Mouse (Mus musculus) limb, embryonic 11.5 days (tissue): ENCODE results near the gene Bend3. TPM values are rescaled to one million over a fixed set of nuclear protein-coding genes. Genes with fewer than 3 reads are reported as not detected.

ENCODE experiments used
- ATAC-seq: fragments of 200-750 bp; cut with Nextera tagmentation; 2 replicates; pipeline ENCODE4 v1.8.0; 2017; ENCODE audit warnings: low read depth; ENCODE audit not compliant: insufficient number of reproducible peaks, low FRiP score, low TSS enrichment
- DNase-seq: peaks from one replicate; pipeline ENCODE4 v3.0.0-alpha.2; 2015; ENCODE audit warnings: low spot score
- H3K27ac ChIP-seq: fragments of 300-500 bp; sonication (generic); replicated peaks from 2 replicates; pipeline ENCODE4 v1.5.1; 2014; ENCODE audit warnings: low read depth, mild to moderate bottlenecking, low read length
- H3K27me3 ChIP-seq: fragments of 300-500 bp; sonication (generic); 2 replicates; pipeline ENCODE4 v1.6.1; 2014; ENCODE audit warnings: mild to moderate bottlenecking, low read length, mixed read lengths; ENCODE audit not compliant: control insufficient read depth, insufficient read depth
- H3K36me3 ChIP-seq: fragments of 300-500 bp; sonication (generic); 2 replicates; pipeline ENCODE4 v1.6.1; 2014; ENCODE audit warnings: mild to moderate bottlenecking, low read length, moderate library complexity, mixed read lengths; ENCODE audit not compliant: control insufficient read depth, insufficient read depth
- H3K4me1 ChIP-seq: fragments of 300-500 bp; sonication (generic); 2 replicates; pipeline ENCODE4 v1.6.1; 2014; ENCODE audit warnings: low read length, mixed read lengths; ENCODE audit not compliant: control insufficient read depth, insufficient read depth
- H3K4me2 ChIP-seq: fragments of 300-500 bp; sonication (generic); 2 replicates; pipeline ENCODE4 v1.6.1; 2014; ENCODE audit warnings: low read depth, mild to moderate bottlenecking, moderate library complexity; ENCODE audit not compliant: severe bottlenecking
- H3K4me3 ChIP-seq: fragments of 300-500 bp; sonication (generic); 2 replicates; pipeline ENCODE4 v1.5.1; 2014; ENCODE audit warnings: low read depth, low read length
- H3K9ac ChIP-seq: fragments of 300-500 bp; sonication (generic); 2 replicates; pipeline ENCODE4 v1.6.1; 2014; ENCODE audit warnings: mild to moderate bottlenecking, low read length
- H3K9me3 ChIP-seq: fragments of 300-500 bp; sonication (generic); 2 replicates; pipeline ENCODE4 v1.6.1; 2016; ENCODE audit warnings: low read length; ENCODE audit not compliant: control insufficient read depth
- WGBS: fragments of 180-500 bp; shearing (Covaris S2); extraction: QIAGEN DNeasy Blood & Tissue Kit; methylation state at CpG from one replicate; pipeline ENCODE4 v1.1.7; 2014; 5-methylcytosine and 5-hydroxymethylcytosine counted together
- polyA plus RNA-seq: library from polyadenylated mRNA; unstranded; fragments of >200 nt; fragmentation: Nextera tagmentation; extraction: Ambion mirVana; gene quantifications from 2 replicates; pipeline ENCODE4 v1.2.1, GENCODE M21; 2014

Bend3 gene
- 8.4 and 8.5 TPM in 2 replicates for polyA plus RNA-seq

- Histone ChIP-seq H3K4me3 (peak within 1 kb of the TSS; percentile 78), H3K27ac (peak within 1 kb of the TSS; percentile 92), H3K4me1 (peaks cover 23% of the 10 kb centered on the region), H3K27me3 (no peaks in the 10 kb centered on the region), H3K9ac (peak within 1 kb of the TSS; percentile 92), H3K9me3 (no peaks in the 10 kb centered on the region), H3K4me2 (peak within 1 kb of the TSS; percentile 81), H3K36me3 (no peaks in the 10 kb centered on the region)
- ATAC-seq: peak; percentile 55
- peak; percentile 79 for DNase-seq
- under 1% methylated on average over 62 of the region's 101 CpGs for WGBS
Measured at GRCm38 (mm10) chr10:43478751-43479435, at the start of gene Bend3. Gene Bend3 (plus strand): TSS chr10:43478831.

DNA sequence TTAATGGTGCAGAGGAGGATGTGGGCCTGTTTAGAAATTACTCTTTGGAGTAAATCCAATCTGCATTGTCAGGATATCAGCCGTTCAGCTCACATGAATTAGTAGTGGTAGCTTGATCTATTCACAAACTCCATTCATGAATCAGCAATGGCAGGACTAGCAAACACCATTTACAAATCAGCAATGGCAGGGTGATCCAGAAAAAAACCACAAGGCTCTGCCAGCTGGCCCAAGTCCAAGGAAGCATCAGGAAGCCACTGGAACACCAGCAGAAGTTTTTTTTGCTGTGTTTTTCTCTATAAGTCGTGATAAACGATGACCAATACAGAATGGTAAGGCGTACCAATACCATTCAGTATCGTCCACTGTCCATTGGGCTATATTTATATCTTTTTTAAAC, 48.0 kb upstream of the Bend3 start:
- H3K36me3 ChIP-seq: no peaks in the 10 kb centered on the region
- no peak overlapping the region for H3K4me3 ChIP-seq
- WGBS: 94% methylated on average over 5 of the region's 5 CpGs

GRCm38 (mm10) chr10:43434326-43434725, 44.3 kb upstream of the Bend3 start:
- no peak overlapping the region for H3K4me3 ChIP-seq
- H3K27me3 ChIP-seq: no peaks in the 10 kb centered on the region
- DNase-seq: no peak
- no peak overlapping the region for H3K4me2 ChIP-seq
- no peaks in the 10 kb centered on the region for H3K36me3 ChIP-seq
- WGBS: 95% methylated on average over 4 of the region's 4 CpGs
- peaks cover 3% of the 10 kb centered on the region; the same call in 1 of the 2 replicates for H3K9me3 ChIP-seq
- H3K4me1 ChIP-seq: peaks cover 4% of the 10 kb centered on the region
- no peak overlapping the region for H3K9ac ChIP-seq
- no peak overlapping the region for H3K27ac ChIP-seq
- ATAC-seq: no peak

More for the DNA sequence above, 48.0 kb upstream of the Bend3 start:
- H3K9ac ChIP-seq: no peak overlapping the region
- DNase-seq (no peak), ATAC-seq (no peak)
- no peaks in the 10 kb centered on the region for H3K4me1 ChIP-seq
- H3K9me3 ChIP-seq: peaks cover 3% of the 10 kb centered on the region; the same call in 1 of the 2 replicates
- no peak overlapping the region for H3K27ac ChIP-seq
- no peaks in the 10 kb centered on the region for H3K27me3 ChIP-seq
- H3K4me2 ChIP-seq: no peak overlapping the region

DNA sequence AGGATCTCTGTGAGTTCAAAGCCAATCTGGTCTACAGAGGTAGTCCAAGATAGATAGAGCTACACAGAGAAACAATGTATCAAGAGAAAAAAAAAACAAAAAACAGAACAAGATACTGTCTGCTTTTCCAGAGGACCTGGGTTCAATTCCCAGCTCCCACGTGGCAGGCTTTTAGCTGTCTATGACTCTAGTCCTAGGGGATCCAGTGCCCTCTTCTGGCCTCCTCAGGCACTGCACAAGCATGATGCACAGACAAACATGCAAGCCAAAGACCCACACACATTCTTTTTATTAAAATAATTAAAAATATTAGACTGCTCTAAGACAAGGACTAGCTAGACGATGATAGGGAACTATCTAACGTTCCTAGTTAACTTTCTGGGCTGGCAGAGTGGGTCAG, 42.9 kb upstream of the Bend3 start:
- Histone ChIP-seq H3K36me3 (no peaks in the 10 kb centered on the region), H3K4me2 (no peak overlapping the region), H3K9ac (no peak overlapping the region), H3K27me3 (no peaks in the 10 kb centered on the region), H3K27ac (no peak overlapping the region), H3K4me1 (peaks cover 13% of the 10 kb centered on the region), H3K9me3 (peaks cover 3% of the 10 kb centered on the region; the same call in 1 of the 2 replicates), H3K4me3 (no peak overlapping the region)
- 89% methylated on average over 3 of the region's 3 CpGs for WGBS
- DNase-seq: no peak
- ATAC-seq: no peak

DNA sequence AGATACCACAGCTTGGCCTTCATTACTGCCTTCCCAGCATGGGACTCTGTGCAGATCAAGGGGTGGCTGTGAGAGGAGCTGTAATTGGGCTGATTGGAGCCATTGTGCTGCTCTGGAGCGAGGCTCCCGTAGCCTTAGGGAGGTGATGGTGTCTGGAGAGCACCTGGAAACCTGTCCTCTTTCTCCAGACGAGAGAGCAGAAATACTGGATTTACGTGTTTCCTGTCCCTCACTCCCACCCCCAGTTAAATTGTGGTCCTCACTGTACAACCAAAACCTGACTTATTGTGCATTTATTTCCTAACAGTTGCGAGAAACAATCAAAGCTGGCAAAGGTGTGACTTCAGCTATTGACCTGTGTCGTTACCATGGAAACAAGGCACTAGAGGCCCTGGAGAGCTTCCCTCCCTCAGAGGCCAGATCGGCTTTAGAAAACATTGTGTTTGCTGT, 39.1 kb upstream of the Bend3 start:
- peak overlapping the region; percentile 61 for H3K27ac ChIP-seq
- H3K27me3 ChIP-seq: no peaks in the 10 kb centered on the region
- no peak overlapping the region; the same call in 1 of the 2 replicates for H3K4me2 ChIP-seq
- peaks cover 3% of the 10 kb centered on the region; the same call in 1 of the 2 replicates for H3K9me3 ChIP-seq
- peaks cover 17% of the 10 kb centered on the region for H3K4me1 ChIP-seq
- no peaks in the 10 kb centered on the region for H3K36me3 ChIP-seq
- 3% methylated on average over 7 of the region's 7 CpGs for WGBS
- ATAC-seq (peak; percentile 62; the same call in 1 of the 2 replicates), DNase-seq (peak; percentile 67)
- H3K4me3 ChIP-seq: no peak overlapping the region
- 0 out of 2 replicates have a peak overlapping the region, but pooled peaks have one; percentile 19 for H3K9ac ChIP-seq

GRCm38 (mm10) chr10:43440050-43440449, 38.6 kb upstream of the Bend3 start:
- Histone ChIP-seq H3K27ac (no peak overlapping the region), H3K27me3 (no peaks in the 10 kb centered on the region), H3K9me3 (peaks cover 3% of the 10 kb centered on the region; the same call in 1 of the 2 replicates), H3K9ac (no peak overlapping the region), H3K4me3 (no peak overlapping the region), H3K36me3 (no peaks in the 10 kb centered on the region), H3K4me2 (no peak overlapping the region), H3K4me1 (peaks cover 17% of the 10 kb centered on the region)
- ATAC-seq (no peak), DNase-seq (peak; percentile 46)
- WGBS: 40% methylated on average over 13 of the region's 13 CpGs

DNA sequence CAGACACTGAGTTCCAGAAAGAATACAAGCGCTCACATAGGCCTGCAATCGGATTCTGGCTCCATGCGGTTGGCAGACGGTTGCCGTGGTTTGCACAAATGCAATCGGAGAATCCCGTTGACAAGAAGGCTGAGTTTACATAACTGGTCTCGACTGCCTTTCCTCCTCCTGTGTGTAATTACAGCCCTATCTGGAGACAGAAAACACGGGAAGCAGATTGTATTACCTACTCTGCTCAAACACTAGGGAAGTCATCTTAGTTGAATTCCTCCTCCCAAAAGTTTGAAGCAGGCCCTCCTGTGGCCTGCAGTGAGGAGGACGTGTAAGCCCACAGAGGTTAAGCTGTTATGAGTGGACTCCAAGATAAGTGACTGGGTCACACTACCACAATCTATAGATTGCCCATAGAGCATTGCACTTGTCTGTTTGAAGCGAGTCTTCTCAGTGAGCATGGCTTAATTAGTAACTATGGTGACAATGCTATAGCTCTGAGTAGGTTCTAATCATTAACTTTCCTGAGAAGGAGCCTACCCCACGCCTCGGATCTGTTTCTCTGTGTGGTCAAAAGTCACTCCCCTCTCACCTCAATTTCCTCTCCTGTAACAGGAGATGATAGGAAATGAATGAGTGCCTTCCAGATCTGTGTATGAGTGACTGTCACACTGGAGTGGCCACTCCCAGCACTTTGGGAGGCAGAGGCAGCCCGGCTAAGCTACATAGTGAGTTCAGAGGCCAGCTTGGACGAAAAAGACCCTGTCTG, 37.5 kb upstream of the Bend3 start:
- DNase-seq (no peak), ATAC-seq (no peak)
- Histone ChIP-seq H3K36me3 (no peaks in the 10 kb centered on the region), H3K27ac (no peak overlapping the region), H3K27me3 (no peaks in the 10 kb centered on the region), H3K4me2 (no peak overlapping the region), H3K9me3 (no peaks in the 10 kb centered on the region), H3K4me1 (peaks cover 17% of the 10 kb centered on the region), H3K4me3 (no peak overlapping the region), H3K9ac (no peak overlapping the region)
- 75% methylated on average over 15 of the region's 15 CpGs for WGBS

DNA sequence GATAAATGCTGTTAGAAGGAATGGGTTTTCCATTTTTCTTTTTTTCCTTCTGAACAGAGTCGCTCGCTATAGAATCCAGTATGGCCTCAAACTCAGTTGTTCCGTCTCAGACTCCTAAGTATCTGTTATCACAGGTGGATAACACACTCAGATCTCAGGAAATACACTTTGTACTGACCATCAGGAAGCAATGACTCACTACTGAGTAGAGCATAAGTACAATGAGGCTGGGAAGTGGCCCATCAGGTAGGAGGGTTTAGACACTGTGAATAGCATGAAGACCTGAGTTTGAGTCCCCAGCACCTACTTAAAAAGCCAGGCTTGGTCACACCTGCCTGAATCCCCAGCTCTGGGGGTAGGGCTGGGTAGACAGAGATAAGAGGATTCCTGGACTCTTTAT, 30.0 kb upstream of the Bend3 start:
- no peak overlapping the region for H3K4me2 ChIP-seq
- no peak for DNase-seq
- H3K36me3 ChIP-seq: no peaks in the 10 kb centered on the region
- 91% methylated on average over 3 of the region's 3 CpGs for WGBS
- no peaks in the 10 kb centered on the region for H3K4me1 ChIP-seq
- ATAC-seq: no peak
- no peaks in the 10 kb centered on the region for H3K27me3 ChIP-seq
- no peak overlapping the region for H3K4me3 ChIP-seq
- no peak overlapping the region for H3K27ac ChIP-seq
- H3K9ac ChIP-seq: no peak overlapping the region
- H3K9me3 ChIP-seq: no peaks in the 10 kb centered on the region
